Comparison of ENCODE assay signal across 20 mouse cellular contexts in genomic region chr2:178245841-178246240, GRCm38 (mm10).
A peak's percentile ranks its signal among the peaks of the same experiment; 100 is the strongest.
DNase-seq lines count a peak whose midpoint lies in the region; TF ChIP-seq lines count a peak whose summit lies in the region.
"Had no signal": no experiment of that assay in that cellular context is flagged by ENCODE, and none has a peak within 500 bp of the region (broad histone marks: within the 10 kb centered on the region; RNA-seq: fewer than 3 reads in every experiment).

No protein-coding gene starts in this region.

- no peak overlapping the region for H3K4me3 ChIP-seq in forebrain, embryonic 10.5 days
- H3K4me3 ChIP-seq in thymus, adult 2 months (ENCODE audit: control insufficient read depth, insufficient read depth, low read length): no peak overlapping the region
- H3K4me3 ChIP-seq: embryonic facial prominence, embryonic 15.5 days; erythroblast, embryonic 14.5 days; forebrain, embryonic 15.5 days; heart, adult 2 months; heart, embryonic 15.5 days; hindbrain, embryonic 13.5 days had no signal

- H3K9me3 ChIP-seq in forebrain, embryonic 10.5 days: no peaks in the 10 kb centered on the region; the same call in 1 of the 2 replicates
- H3K9me3 ChIP-seq: embryonic facial prominence, embryonic 15.5 days; forebrain, embryonic 15.5 days; heart, embryonic 15.5 days; hindbrain, embryonic 13.5 days had no signal

- peaks cover 4% of the 10 kb centered on the region; the same call in 1 of the 2 replicates for H3K4me1 ChIP-seq in forebrain, embryonic 10.5 days
- no peaks in the 10 kb centered on the region for H3K4me1 ChIP-seq in thymus, adult 2 months (replicated peaks; ENCODE audit: control insufficient read depth, insufficient read depth, low read length)
- H3K4me1 ChIP-seq: embryonic facial prominence, embryonic 15.5 days; forebrain, embryonic 15.5 days; heart, embryonic 15.5 days had no signal

- H3K36me3 ChIP-seq in forebrain, embryonic 10.5 days (replicated peaks): no peaks in the 10 kb centered on the region
- H3K36me3 ChIP-seq in thymus, adult 2 months (ENCODE audit: control insufficient read depth, insufficient read depth, low read length): no peaks in the 10 kb centered on the region
- H3K36me3 ChIP-seq: embryonic facial prominence, embryonic 15.5 days; forebrain, embryonic 15.5 days; heart, embryonic 15.5 days; hindbrain, embryonic 13.5 days had no signal

- TF ChIP-seq CTCF in thymus, adult 2 months (IDR thresholded peaks at IDR 0.05; ENCODE audit: borderline replicate concordance, control insufficient read depth, extremely low read depth, insufficient read depth, low read length, poor library complexity): no peak

- 83% methylated on average over 5 of the region's 5 CpGs for WGBS in forebrain, embryonic 10.5 days
- WGBS in thymus, adult 2 months: 84% methylated on average over 5 of the region's 5 CpGs

- H3K27me3 ChIP-seq in forebrain, embryonic 10.5 days (ENCODE audit: poor library complexity, severe bottlenecking): no peaks in the 10 kb centered on the region
- H3K27me3 ChIP-seq in thymus, adult 2 months (ENCODE audit: control insufficient read depth, insufficient read depth, low read length): no peaks in the 10 kb centered on the region
- H3K27me3 ChIP-seq: embryonic facial prominence, embryonic 15.5 days; forebrain, embryonic 15.5 days; heart, embryonic 15.5 days; hindbrain, embryonic 13.5 days had no signal

- peak; percentile 61 for DNase-seq in cerebellum, adult 11 months
- peak; percentile 73 to 86 for DNase-seq in cerebellum, adult 18-20 months
- DNase-seq in cerebellum, adult 9-11 months: peak; percentile 85
- DNase-seq in cerebellum, postnatal 36 days: peak; percentile 74 to 75
- no peak for DNase-seq in adrenal gland, adult 8-10 months
- no peak for DNase-seq in forebrain, embryonic 10.5 days (ENCODE audit: extremely low spot score, low spot score)
- DNase-seq in thymus, adult 2 months: no peak
- DNase-seq: adrenal gland, postnatal 25 days; embryo, embryonic 11 days; gastrocnemius, postnatal 10 days; heart, adult 2 months; heart, postnatal 14 days; kidney, adult 11 months; kidney, adult 9 months had no signal

- H3K27ac ChIP-seq in forebrain, embryonic 10.5 days: no peak overlapping the region
- H3K27ac ChIP-seq in thymus, adult 2 months (ENCODE audit: control insufficient read depth, insufficient read depth, low read length): no peak overlapping the region
- H3K27ac ChIP-seq: embryonic facial prominence, embryonic 15.5 days; forebrain, embryonic 15.5 days; heart, adult 2 months; heart, embryonic 15.5 days; hindbrain, embryonic 13.5 days; hindbrain, postnatal 0 days had no signal

- no peak for TF ChIP-seq POLR2A in thymus, adult 2 months (IDR thresholded peaks at IDR 0.05; ENCODE audit: control insufficient read depth, extremely low read depth, insufficient read depth, low read length, poor library complexity)

Comparison
In these comparisons a context has a peak if more than half of its experiments do, and no peak if none do; other contexts are left out.
1. DNase-seq: peak in cerebellum, adult 11 months (single experiment), cerebellum, adult 18-20 months (2 of 2), cerebellum, adult 9-11 months (single experiment) and cerebellum, postnatal 36 days (2 of 2); none in adrenal gland, adult 8-10 months (single experiment), forebrain, embryonic 10.5 days (single experiment) and thymus, adult 2 months (single experiment).